Mouse (Mus musculus) embryonic facial prominence, embryonic 15.5 days (tissue): ENCODE results near the gene Lrguk. TPM values are rescaled to one million over a fixed set of nuclear protein-coding genes. Genes with fewer than 3 reads are reported as not detected.

Experiments used
- ATAC-seq: fragments of 200-750 bp; cut with Nextera tagmentation; 2 replicates; pipeline ENCODE4 v1.8.0; 2017; ENCODE audit warnings: low read depth, moderate TSS enrichment; ENCODE audit not compliant: insufficient number of reproducible peaks, low FRiP score, low TSS enrichment
- H3K27ac ChIP-seq: fragments of 300-500 bp; sonication (generic); replicated peaks from 2 replicates; pipeline ENCODE4 v1.5.1; 2015; ENCODE audit warnings: mild to moderate bottlenecking, inconsistent platforms
- H3K27me3 ChIP-seq: fragments of 300-500 bp; sonication (generic); 2 replicates; pipeline ENCODE4 v1.6.1; 2015; ENCODE audit warnings: inconsistent platforms
- H3K36me3 ChIP-seq: fragments of 300-500 bp; sonication (generic); 2 replicates; pipeline ENCODE4 v1.6.1; 2015; ENCODE audit warnings: mild to moderate bottlenecking, inconsistent platforms
- H3K4me1 ChIP-seq: fragments of 300-500 bp; sonication (generic); 2 replicates; pipeline ENCODE4 v1.6.1; 2015; ENCODE audit warnings: inconsistent platforms
- H3K4me2 ChIP-seq: fragments of 300-500 bp; sonication (generic); replicated peaks from 2 replicates; pipeline ENCODE4 v1.6.1; 2015; ENCODE audit warnings: mild to moderate bottlenecking, inconsistent platforms
- H3K4me3 ChIP-seq: fragments of 300-500 bp; sonication (generic); replicated peaks from 2 replicates; pipeline ENCODE4 v1.5.1; 2015; ENCODE audit warnings: mild to moderate bottlenecking, inconsistent platforms
- H3K9ac ChIP-seq: fragments of 300-500 bp; sonication (generic); 2 replicates; pipeline ENCODE4 v1.6.1; 2015; ENCODE audit warnings: inconsistent platforms
- H3K9me3 ChIP-seq: fragments of 300-500 bp; sonication (generic); replicated peaks from 2 replicates; pipeline ENCODE4 v1.6.1; 2016; ENCODE audit warnings: inconsistent platforms
- WGBS: fragments of 180-500 bp; shearing (Covaris S2); methylation state at CpG from one replicate; pipeline ENCODE4 v1.1.7; 2015; 5-methylcytosine and 5-hydroxymethylcytosine counted together
- polyA plus RNA-seq: library from polyadenylated mRNA; unstranded; fragments of >200 nt; fragmentation: Nextera tagmentation; extraction: Ambion mirVana; gene quantifications from 2 replicates; pipeline ENCODE4 v1.2.1, GENCODE M21; 2015

Lrguk gene
- polyA plus RNA-seq, 1 experiment from 2014 or later = 3.3 TPM

- no peak overlapping the region for H3K4me3 ChIP-seq
- WGBS = 78% methylated on average over 9 of the region's 9 CpGs
- H3K36me3 ChIP-seq = no peaks in the 10 kb centered on the region
- ATAC-seq = no peak
- no peaks in the 10 kb centered on the region for H3K9me3 ChIP-seq
- H3K4me2 ChIP-seq = no peak overlapping the region
- peaks cover 16% of the 10 kb centered on the region for H3K4me1 ChIP-seq
- H3K27me3 ChIP-seq = no peaks in the 10 kb centered on the region
- H3K27ac ChIP-seq = no peak overlapping the region
- no peak overlapping the region for H3K9ac ChIP-seq
Observed at GRCm38 (mm10) chr6:34149066-34149465, 119.8 kb downstream of the Lrguk start.

GRCm38 (mm10) chr6:34149821-34150220 is 120.6 kb downstream of the Lrguk start:
- Histone ChIP-seq H3K4me3 (no peak overlapping the region), H3K4me1 (peaks cover 24% of the 10 kb centered on the region), H3K27me3 (no peaks in the 10 kb centered on the region), H3K4me2 (no peak overlapping the region), H3K36me3 (no peaks in the 10 kb centered on the region), H3K9ac (no peak overlapping the region), H3K27ac (no peak overlapping the region), H3K9me3 (no peaks in the 10 kb centered on the region)
- ATAC-seq = no peak
- WGBS = 74% methylated on average over 1 of the region's 1 CpGs

- peak overlapping the region; percentile 87 for H3K27ac ChIP-seq
- peak; percentile 48; the same call in 1 of the 2 replicates for ATAC-seq
- no peaks in the 10 kb centered on the region for H3K9me3 ChIP-seq
- H3K27me3 ChIP-seq = no peaks in the 10 kb centered on the region
- 31% methylated on average over 18 of the region's 18 CpGs for WGBS
- H3K4me1 ChIP-seq = peaks cover 45% of the 10 kb centered on the region
- no peak overlapping the region for H3K4me3 ChIP-seq
- peak overlapping the region; percentile 19 for H3K4me2 ChIP-seq
- no peak overlapping the region for H3K9ac ChIP-seq
- peaks cover 18% of the 10 kb centered on the region for H3K36me3 ChIP-seq
Observed at GRCm38 (mm10) chr6:34153069-34154052, 124.1 kb downstream of the Lrguk start.

GRCm38 (mm10) chr6:34154202-34154601 is 125.0 kb downstream of the Lrguk start:
- H3K27me3 ChIP-seq = no peaks in the 10 kb centered on the region
- 20% methylated on average over 3 of the region's 3 CpGs for WGBS
- peaks cover 26% of the 10 kb centered on the region for H3K36me3 ChIP-seq
- peaks cover 45% of the 10 kb centered on the region for H3K4me1 ChIP-seq
- ATAC-seq = peak; percentile 84
- H3K27ac ChIP-seq = peak overlapping the region; percentile 87
- no peak overlapping the region for H3K9ac ChIP-seq
- H3K9me3 ChIP-seq = no peaks in the 10 kb centered on the region
- H3K4me2 ChIP-seq = peak overlapping the region; percentile 19
- H3K4me3 ChIP-seq = no peak overlapping the region

- Histone ChIP-seq H3K4me3 (no peak overlapping the region), H3K27ac (peak overlapping the region; percentile 87), H3K9ac (no peak overlapping the region), H3K9me3 (no peaks in the 10 kb centered on the region), H3K36me3 (peaks cover 37% of the 10 kb centered on the region), H3K27me3 (no peaks in the 10 kb centered on the region), H3K4me1 (peaks cover 45% of the 10 kb centered on the region), H3K4me2 (no peak overlapping the region)
- ATAC-seq = no peak
- 92% methylated on average over 15 of the region's 15 CpGs for WGBS
Observed at GRCm38 (mm10) chr6:34155137-34155804, 126.0 kb downstream of the Lrguk start.

- WGBS = 40% methylated on average over 5 of the region's 5 CpGs
- Histone ChIP-seq H3K9me3 (no peaks in the 10 kb centered on the region), H3K4me1 (peaks cover 45% of the 10 kb centered on the region), H3K36me3 (peaks cover 45% of the 10 kb centered on the region), H3K27me3 (no peaks in the 10 kb centered on the region), H3K9ac (no peak overlapping the region), H3K4me2 (no peak overlapping the region), H3K4me3 (no peak overlapping the region), H3K27ac (peak overlapping the region; percentile 87; the same call in 1 of the 2 replicates)
- ATAC-seq = no peak
Observed at GRCm38 (mm10) chr6:34156057-34156456, 126.8 kb downstream of the Lrguk start.

- no peak for ATAC-seq
- no peaks in the 10 kb centered on the region for H3K9me3 ChIP-seq
- H3K36me3 ChIP-seq = peaks cover 54% of the 10 kb centered on the region
- no peak overlapping the region for H3K9ac ChIP-seq
- no peak overlapping the region for H3K27ac ChIP-seq
- H3K27me3 ChIP-seq = no peaks in the 10 kb centered on the region
- H3K4me1 ChIP-seq = peaks cover 45% of the 10 kb centered on the region
- WGBS = 73% methylated on average over 14 of the region's 14 CpGs
- no peak overlapping the region for H3K4me2 ChIP-seq
- H3K4me3 ChIP-seq = no peak overlapping the region
Observed at GRCm38 (mm10) chr6:34156841-34157748, 127.8 kb downstream of the Lrguk start.

GRCm38 (mm10) chr6:34159998-34160815 is 131.0 kb downstream of the Lrguk start:
- Histone ChIP-seq H3K27me3 (no peaks in the 10 kb centered on the region), H3K4me3 (no peak overlapping the region), H3K9me3 (no peaks in the 10 kb centered on the region), H3K9ac (no peak overlapping the region), H3K36me3 (peaks cover 65% of the 10 kb centered on the region), H3K4me2 (no peak overlapping the region), H3K4me1 (peaks cover 18% of the 10 kb centered on the region), H3K27ac (no peak overlapping the region)
- ATAC-seq = no peak
- WGBS = 83% methylated on average over 23 of the region's 23 CpGs

- 93% methylated on average over 7 of the region's 7 CpGs for WGBS
- Histone ChIP-seq H3K27ac (no peak overlapping the region), H3K36me3 (peaks cover 72% of the 10 kb centered on the region), H3K27me3 (no peaks in the 10 kb centered on the region), H3K9ac (no peak overlapping the region), H3K4me2 (no peak overlapping the region), H3K9me3 (no peaks in the 10 kb centered on the region), H3K4me3 (no peak overlapping the region), H3K4me1 (peaks cover 13% of the 10 kb centered on the region; the same call in 1 of the 2 replicates)
- no peak for ATAC-seq
Observed at GRCm38 (mm10) chr6:34160816-34161310, 131.6 kb downstream of the Lrguk start.

- Histone ChIP-seq H3K4me3 (no peak overlapping the region), H3K27me3 (no peaks in the 10 kb centered on the region), H3K9me3 (no peaks in the 10 kb centered on the region), H3K9ac (no peak overlapping the region), H3K4me1 (0 out of 2 replicates have a peak, but pooled peaks cover 8% of the 10 kb centered on the region), H3K27ac (no peak overlapping the region), H3K36me3 (peaks cover 78% of the 10 kb centered on the region), H3K4me2 (no peak overlapping the region)
- ATAC-seq = no peak
- WGBS = 90% methylated on average over 7 of the region's 7 CpGs
Observed at GRCm38 (mm10) chr6:34161511-34161910, 132.3 kb downstream of the Lrguk start.
